Mouse (Mus musculus) embryo, embryonic 11 days (tissue): ENCODE data around the gene 2610528A11Rik.

Source experiments
- DNase-seq: peaks from one replicate; pipeline ENCODE4 v3.0.0-alpha.2; 2015

The 2610528A11Rik gene

DNA sequence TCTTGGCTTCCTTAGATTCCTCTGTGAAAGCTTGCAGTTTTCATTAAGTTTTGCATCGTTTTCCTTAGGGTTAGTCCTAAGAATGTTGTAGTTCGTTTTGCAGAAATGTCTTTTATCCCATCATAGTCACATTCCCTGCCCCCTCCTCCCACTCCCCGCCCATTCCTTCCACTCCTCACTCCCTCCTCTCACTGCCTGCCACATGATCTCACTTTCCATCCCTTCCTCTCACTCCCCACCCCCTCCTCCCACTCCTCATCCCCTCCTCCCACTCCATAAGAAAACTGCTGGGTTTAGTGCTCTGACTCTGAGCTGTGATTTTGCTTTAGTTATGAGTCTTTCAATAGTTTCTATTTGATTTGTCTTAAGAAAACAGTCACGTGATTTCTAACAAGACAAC lies 30.1 kb downstream of the 2610528A11Rik start:
- DNase-seq = no peak

DNA sequence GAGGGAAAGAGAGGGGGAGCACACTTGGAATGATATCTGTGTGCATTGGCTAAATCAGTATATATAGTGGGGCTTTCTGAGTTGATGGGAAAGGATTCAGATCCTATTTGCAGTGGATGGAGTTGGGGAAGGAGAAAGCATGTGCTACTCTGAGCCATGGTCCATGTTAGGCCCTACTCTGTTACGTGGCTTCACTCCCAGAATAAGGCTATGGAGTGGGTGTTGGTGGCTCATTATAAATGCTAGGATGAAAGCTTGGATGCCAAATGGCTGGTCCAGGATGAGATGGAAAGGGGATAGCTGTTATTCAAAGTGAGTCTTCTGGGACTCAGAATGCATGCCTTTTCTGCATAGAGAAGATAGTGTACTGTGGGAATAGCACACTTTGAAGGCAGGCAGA lies 33.1 kb downstream of the 2610528A11Rik start:
- DNase-seq = no peak

DNA sequence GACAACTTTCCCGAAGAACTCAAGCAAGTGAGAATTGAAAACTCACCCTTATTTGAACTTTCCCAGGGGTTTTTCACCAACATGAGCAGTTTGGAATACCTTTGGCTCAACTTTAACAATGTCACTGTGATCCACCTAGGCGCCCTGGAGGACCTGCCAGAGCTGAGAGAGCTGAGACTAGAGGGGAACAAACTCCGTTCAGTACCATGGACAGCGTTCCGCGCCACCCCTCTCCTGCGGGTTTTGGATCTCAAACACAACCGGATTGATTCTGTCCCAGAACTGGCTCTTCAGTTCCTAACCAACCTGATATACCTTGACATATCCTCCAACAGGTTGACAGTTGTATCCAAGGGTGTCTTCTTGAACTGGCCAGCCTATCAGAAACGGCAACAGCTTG lies 45.3 kb downstream of the 2610528A11Rik start:
- DNase-seq = peak; percentile 78

DNA sequence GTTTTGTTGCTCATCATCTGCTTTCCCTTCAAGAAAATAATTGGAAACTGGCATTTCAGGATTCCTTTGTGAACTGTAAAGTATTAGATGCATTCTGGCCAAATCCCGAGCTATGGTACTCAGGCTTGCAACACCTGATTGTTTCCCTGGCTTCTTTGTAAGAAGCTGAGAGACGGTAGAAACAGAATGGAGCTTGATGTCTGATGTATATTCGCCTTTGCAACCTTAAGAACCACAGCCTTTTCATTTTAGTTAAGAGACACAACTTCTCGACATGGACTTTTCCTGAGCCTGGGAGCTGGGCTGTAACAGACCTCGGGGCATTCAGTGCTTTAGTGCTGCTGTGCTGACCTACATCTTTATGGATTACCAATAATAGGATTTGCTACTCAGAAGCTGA lies 46.2 kb downstream of the 2610528A11Rik start, which contains the start of gene Lrit2:
Gene Lrit2 (plus strand): TSS at position 301 of the 400 bp plus-strand sequence.
- no peak for DNase-seq

DNA sequence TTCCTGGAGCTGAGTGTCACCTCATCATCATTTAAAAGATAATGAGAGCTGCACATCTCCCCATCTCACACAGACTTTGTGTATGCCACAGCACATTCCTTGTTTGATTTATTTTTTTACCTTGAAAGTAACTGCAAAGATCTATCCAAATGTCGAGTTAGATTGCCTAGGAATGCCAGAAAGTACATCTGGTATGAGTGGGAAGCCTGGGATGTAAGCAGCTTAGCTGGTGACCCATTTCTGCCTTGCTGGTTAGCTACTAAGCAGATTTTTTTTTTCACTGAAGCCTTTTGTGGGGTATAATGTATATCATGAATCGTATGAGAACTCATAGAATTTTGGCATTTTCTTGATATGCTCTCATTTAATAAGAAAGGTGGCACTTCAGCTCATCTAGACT lies 47.2 kb downstream of the 2610528A11Rik start:
- DNase-seq = no peak

DNA sequence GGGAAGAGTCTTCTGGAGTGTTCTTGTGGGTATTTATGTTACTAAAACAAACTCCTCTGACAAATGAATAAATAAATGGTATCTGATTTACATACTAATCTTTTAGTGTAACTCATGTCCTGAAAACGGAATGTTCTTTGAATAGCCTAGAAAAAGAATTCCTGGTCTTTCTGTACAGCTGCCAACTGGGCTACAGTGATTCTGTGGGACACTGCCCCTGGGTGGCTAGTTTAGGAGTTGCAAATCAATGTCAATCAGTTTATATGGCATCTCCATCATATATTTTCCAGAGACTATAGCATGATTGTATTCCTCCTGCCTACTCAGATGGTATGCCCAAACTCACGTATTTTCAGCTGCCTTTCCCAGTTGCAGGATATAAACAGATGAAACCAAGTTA lies 49.0 kb downstream of the 2610528A11Rik start:
- DNase-seq = no peak
